Mouse (Mus musculus): Measurements from ENCODE around the gene Zfp473. TPM values are rescaled to one million over a fixed set of nuclear protein-coding genes. Genes with fewer than 3 reads are reported as not detected.

The Zfp473 gene
- polyA plus RNA-seq, 1 experiment from 2014 or later, result 0.54 TPM

DNA sequence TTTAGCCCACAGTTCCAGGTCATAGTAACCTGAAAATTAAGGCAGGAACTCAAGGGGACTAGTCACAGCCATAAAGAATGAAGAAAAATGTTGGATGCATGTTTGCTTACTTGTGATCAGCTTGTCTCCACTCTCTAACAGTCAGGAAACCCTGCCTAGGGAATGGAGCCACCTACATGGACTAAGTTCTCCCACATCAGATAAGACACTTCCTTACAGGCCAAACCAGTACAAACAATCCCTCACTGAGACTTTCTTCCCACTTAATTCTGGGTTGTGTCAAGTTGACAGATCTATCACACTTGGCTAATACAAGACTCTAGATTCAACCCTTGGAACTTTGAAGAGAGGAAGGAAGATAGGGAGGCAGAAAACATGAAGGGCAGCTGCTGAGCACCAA is 9.5 kb upstream of the Zfp473 start:
- Histone ChIP-seq H3K4me1 (ENCODE audit: control insufficient read depth, insufficient read depth, low read length) (no peaks in the 10 kb centered on the region), H3K9ac (ENCODE audit: low read length) (no peak overlapping the region), H3K27ac (ENCODE audit: low read length) (no peak overlapping the region), H3K27me3 (ENCODE audit: control insufficient read depth, insufficient read depth, low read length) (no peaks in the 10 kb centered on the region), H3K9me3 (replicated peaks; ENCODE audit: control insufficient read depth, low read length) (no peaks in the 10 kb centered on the region), H3K36me3 (ENCODE audit: control insufficient read depth, insufficient read depth) (peaks cover 52% of the 10 kb centered on the region), H3K4me2 (ENCODE audit: low read depth, low read length) (no peak overlapping the region), H3K4me3 (ENCODE audit: low read length) (no peak overlapping the region)
- ATAC-seq (replicated peaks; ENCODE audit: extremely low read depth, insufficient read depth, low FRiP score), result no peak

DNA sequence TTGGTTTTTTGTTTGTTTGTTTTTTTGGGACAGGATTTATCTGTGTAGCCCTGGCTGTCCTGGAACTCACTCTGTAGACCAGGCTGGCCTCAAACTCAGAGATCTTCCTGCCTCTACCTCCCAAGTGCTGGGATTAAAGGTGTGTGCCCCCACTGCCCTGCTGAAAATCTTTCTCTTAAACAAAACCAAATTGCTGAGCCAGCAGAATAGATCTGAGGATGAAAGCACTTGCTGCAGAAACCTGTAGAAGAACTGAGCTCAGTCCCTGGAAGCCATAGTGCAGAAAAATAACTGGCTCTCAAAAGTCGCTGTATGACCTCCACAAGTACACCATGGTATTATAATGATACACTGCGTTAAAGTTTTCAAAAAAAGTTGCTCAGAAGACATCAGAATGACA is 6.3 kb upstream of the Zfp473 start:
- ATAC-seq (replicated peaks; ENCODE audit: extremely low read depth, insufficient read depth, low FRiP score), result no peak
- peaks cover 61% of the 10 kb centered on the region for H3K36me3 ChIP-seq (ENCODE audit: control insufficient read depth, insufficient read depth)
- no peak overlapping the region for H3K4me2 ChIP-seq (ENCODE audit: low read depth, low read length)
- H3K9me3 ChIP-seq (replicated peaks; ENCODE audit: control insufficient read depth, low read length), result no peaks in the 10 kb centered on the region
- H3K4me1 ChIP-seq (ENCODE audit: control insufficient read depth, insufficient read depth, low read length), result no peaks in the 10 kb centered on the region
- no peak overlapping the region for H3K4me3 ChIP-seq (ENCODE audit: low read length)
- no peaks in the 10 kb centered on the region for H3K27me3 ChIP-seq (ENCODE audit: control insufficient read depth, insufficient read depth, low read length)
- no peak overlapping the region for H3K27ac ChIP-seq (ENCODE audit: low read length)
- WGBS, result 84% methylated on average over 2 of the region's 2 CpGs
- H3K9ac ChIP-seq (ENCODE audit: low read length), result no peak overlapping the region

DNA sequence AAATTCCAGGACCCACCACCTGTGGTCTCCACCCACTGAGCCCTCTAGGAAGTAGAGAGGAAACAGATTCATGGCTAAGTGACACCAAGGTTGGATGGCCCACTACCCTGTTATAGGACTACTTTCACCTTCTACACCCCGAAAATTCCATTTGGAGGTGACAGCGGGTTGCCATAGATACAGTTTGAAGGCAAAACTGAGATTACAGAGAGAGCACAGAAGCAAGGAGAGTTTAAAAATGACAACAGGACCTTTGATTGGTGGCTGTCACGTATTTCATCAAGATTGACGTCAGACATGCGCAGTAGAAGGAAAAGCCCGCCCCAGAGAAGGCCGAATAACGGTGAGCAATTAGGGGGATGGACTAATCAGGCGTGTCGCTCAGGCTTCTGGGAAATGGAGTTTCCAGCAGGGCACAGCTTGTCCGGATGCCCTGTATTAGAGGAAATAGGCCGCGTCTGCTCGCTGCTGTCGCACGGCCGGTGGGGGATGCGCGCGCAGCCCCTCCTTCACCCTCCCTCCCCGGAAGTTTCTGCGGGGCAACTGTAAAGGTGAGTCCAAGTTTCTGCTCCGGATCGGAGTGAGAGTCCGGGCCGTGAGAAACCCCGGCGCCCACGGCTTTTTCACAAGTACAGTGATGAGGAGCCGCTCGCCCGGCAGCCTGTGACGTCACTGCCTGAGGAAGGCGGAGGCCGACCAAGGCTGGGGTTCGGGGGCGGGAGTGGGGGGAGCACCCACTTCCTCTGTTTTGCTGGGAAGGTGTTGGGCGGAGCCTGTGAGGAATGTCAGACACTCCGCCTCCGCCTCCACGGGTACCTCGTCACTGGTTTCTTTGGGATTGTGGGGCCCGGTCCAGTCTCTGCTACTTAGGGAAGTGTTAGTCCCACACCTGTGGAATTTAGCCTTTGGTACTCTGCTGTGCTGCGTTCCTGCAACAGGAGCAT is 2.5 kb downstream of the Zfp473 start, which contains the start of gene Vrk3:
Gene Vrk3, plus strand, starts transcription at position 313 of the 944 bp plus-strand sequence.
- peak within 1 kb of the TSS; percentile 89 for H3K27ac ChIP-seq (ENCODE audit: low read length)

DNA sequence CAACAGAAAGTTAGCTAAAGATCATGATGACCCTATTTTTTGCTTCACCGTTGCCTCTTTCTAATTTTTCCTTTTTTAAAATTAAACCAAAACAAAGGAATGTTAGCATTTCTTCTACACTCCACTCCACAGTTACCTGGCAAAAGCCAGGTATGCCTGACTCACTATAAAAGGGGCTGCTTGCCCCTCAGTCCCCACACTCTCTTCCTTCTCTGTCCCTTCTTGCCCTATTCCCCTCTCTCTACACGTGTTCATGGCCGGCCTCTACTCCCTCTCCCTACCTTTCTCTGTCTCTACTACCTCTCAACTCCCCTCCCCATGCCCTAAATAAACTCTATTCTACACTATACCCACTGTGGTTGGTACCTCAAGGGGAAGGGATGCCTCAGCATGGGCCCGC is 3.7 kb downstream of the Zfp473 start:
- H3K4me2 ChIP-seq (ENCODE audit: low read depth, low read length), result peak overlapping the region; percentile 76; the same call in 1 of the 2 replicates
- no peak for ATAC-seq (replicated peaks; ENCODE audit: extremely low read depth, insufficient read depth, low FRiP score)
- H3K36me3 ChIP-seq (ENCODE audit: control insufficient read depth, insufficient read depth), result peaks cover 2% of the 10 kb centered on the region; the same call in 1 of the 2 replicates
- no peak overlapping the region for H3K27ac ChIP-seq (ENCODE audit: low read length)
- no peaks in the 10 kb centered on the region for H3K27me3 ChIP-seq (ENCODE audit: control insufficient read depth, insufficient read depth, low read length)
- H3K4me3 ChIP-seq (ENCODE audit: low read length), result no peak overlapping the region
- peaks cover 14% of the 10 kb centered on the region for H3K4me1 ChIP-seq (ENCODE audit: control insufficient read depth, insufficient read depth, low read length)
- H3K9ac ChIP-seq (ENCODE audit: low read length), result no peak overlapping the region
- no peaks in the 10 kb centered on the region for H3K9me3 ChIP-seq (replicated peaks; ENCODE audit: control insufficient read depth, low read length)
- WGBS, result 66% methylated on average over 4 of the region's 4 CpGs

More for the DNA sequence above, 2.5 kb downstream of the Zfp473 start, which contains the start of gene Vrk3:
- Histone ChIP-seq H3K4me2 (ENCODE audit: low read depth, low read length) (peak within 1 kb of the TSS; percentile 81), H3K27me3 (ENCODE audit: control insufficient read depth, insufficient read depth, low read length) (no peaks in the 10 kb centered on the region), H3K9me3 (replicated peaks; ENCODE audit: control insufficient read depth, low read length) (no peaks in the 10 kb centered on the region), H3K4me3 (ENCODE audit: low read length) (peak within 1 kb of the TSS; percentile 64), H3K36me3 (ENCODE audit: control insufficient read depth, insufficient read depth) (peaks cover 9% of the 10 kb centered on the region; the same call in 1 of the 2 replicates), H3K4me1 (ENCODE audit: control insufficient read depth, insufficient read depth, low read length) (peaks cover 14% of the 10 kb centered on the region), H3K9ac (ENCODE audit: low read length) (peak within 1 kb of the TSS; percentile 73)
- WGBS, result under 1% methylated on average over 44 of the region's 44 CpGs
- ATAC-seq (replicated peaks; ENCODE audit: extremely low read depth, insufficient read depth, low FRiP score), result peak; percentile 98

DNA sequence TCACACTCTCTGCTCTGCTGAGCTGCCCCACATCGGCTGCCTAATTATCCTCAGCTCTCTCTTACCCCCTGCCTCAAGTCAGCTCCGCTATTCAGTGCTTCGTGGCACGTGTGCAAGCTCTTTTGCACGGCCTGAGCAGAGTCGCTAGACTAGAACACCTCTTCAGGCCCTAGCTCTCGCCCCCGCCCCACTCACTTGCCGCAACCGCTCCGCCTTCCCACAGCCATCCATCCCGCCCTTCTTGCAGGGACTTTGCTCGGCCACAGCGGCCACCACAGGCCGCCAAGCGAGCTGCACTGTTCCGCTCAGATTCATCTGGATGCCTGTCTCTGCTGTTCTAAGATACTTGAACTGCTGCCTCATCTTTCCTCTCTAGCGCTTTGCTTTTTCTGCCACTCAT is 5.8 kb downstream of the Zfp473 start:
- H3K9me3 ChIP-seq (replicated peaks; ENCODE audit: control insufficient read depth, low read length), result no peaks in the 10 kb centered on the region
- under 1% methylated on average over 18 of the region's 18 CpGs for WGBS
- H3K4me3 ChIP-seq (ENCODE audit: low read length), result peak overlapping the region; percentile 52
- peak overlapping the region; percentile 90 for H3K4me2 ChIP-seq (ENCODE audit: low read depth, low read length)
- peak; percentile 42 for ATAC-seq (replicated peaks; ENCODE audit: extremely low read depth, insufficient read depth, low FRiP score)
- H3K9ac ChIP-seq (ENCODE audit: low read length), result peak overlapping the region; percentile 74
- no peaks in the 10 kb centered on the region for H3K36me3 ChIP-seq (ENCODE audit: control insufficient read depth, insufficient read depth)
- peaks cover 14% of the 10 kb centered on the region for H3K4me1 ChIP-seq (ENCODE audit: control insufficient read depth, insufficient read depth, low read length)
- H3K27ac ChIP-seq (ENCODE audit: low read length), result no peak overlapping the region
- H3K27me3 ChIP-seq (ENCODE audit: control insufficient read depth, insufficient read depth, low read length), result no peaks in the 10 kb centered on the region

DNA sequence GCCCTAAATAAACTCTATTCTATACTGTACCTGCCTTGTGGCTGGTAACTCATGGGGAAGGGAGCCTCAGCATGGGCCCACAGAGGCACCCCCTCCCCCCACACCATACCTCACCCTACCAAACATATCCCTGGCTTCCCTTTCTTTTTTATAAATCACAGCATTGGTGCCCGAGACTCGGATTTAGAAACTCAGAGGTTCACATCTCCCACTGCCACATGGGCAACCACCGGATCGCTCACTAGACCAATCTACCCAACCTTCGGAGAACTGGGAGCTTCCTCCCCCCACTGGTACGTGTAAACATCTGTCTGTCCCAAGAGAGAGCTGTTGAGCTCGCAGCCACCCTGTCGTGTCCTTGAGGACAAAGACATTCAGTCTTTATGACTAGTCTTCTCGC is 6.6 kb downstream of the Zfp473 start:
- no peak overlapping the region for H3K4me2 ChIP-seq (ENCODE audit: low read depth, low read length)
- 55% methylated on average over 9 of the region's 9 CpGs for WGBS

DNA sequence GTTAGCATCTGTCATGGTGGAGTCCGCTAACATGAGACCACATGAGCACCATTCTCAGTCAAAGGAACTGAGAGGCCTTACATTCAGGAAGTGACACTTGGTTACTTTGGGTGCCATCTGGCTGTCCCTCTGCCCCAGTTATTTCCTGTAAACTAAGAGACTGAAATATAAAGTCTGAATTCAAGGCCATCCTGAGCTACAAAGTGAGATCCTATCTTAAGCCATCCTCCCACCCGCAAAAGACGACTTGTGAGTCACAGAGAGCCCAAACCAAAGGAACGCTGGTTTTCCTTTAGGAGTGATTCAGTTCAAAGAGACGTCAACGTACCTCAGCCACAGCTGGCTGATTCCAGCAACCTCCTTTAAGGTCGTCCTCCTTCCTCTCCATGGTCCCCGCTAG is 9.5 kb downstream of the Zfp473 start:
- WGBS, result 74% methylated on average over 8 of the region's 8 CpGs
- no peaks in the 10 kb centered on the region for H3K9me3 ChIP-seq (replicated peaks; ENCODE audit: control insufficient read depth, low read length)
- no peak for ATAC-seq (replicated peaks; ENCODE audit: extremely low read depth, insufficient read depth, low FRiP score)
- 0 out of 2 replicates have a peak, but pooled peaks cover 2% of the 10 kb centered on the region for H3K4me1 ChIP-seq (ENCODE audit: control insufficient read depth, insufficient read depth, low read length)
- H3K4me2 ChIP-seq (ENCODE audit: low read depth, low read length), result no peak overlapping the region
- no peaks in the 10 kb centered on the region for H3K27me3 ChIP-seq (ENCODE audit: control insufficient read depth, insufficient read depth, low read length)
- H3K36me3 ChIP-seq (ENCODE audit: control insufficient read depth, insufficient read depth), result no peaks in the 10 kb centered on the region
- H3K4me3 ChIP-seq (ENCODE audit: low read length), result no peak overlapping the region
- no peak overlapping the region for H3K9ac ChIP-seq (ENCODE audit: low read length)
- no peak overlapping the region for H3K27ac ChIP-seq (ENCODE audit: low read length)

More for the DNA sequence above, 6.6 kb downstream of the Zfp473 start:
- Histone ChIP-seq H3K9me3 (replicated peaks; ENCODE audit: control insufficient read depth, low read length) (no peaks in the 10 kb centered on the region), H3K36me3 (ENCODE audit: control insufficient read depth, insufficient read depth) (no peaks in the 10 kb centered on the region), H3K27ac (ENCODE audit: low read length) (no peak overlapping the region), H3K4me3 (ENCODE audit: low read length) (no peak overlapping the region), H3K9ac (ENCODE audit: low read length) (no peak overlapping the region), H3K4me1 (ENCODE audit: control insufficient read depth, insufficient read depth, low read length) (peaks cover 13% of the 10 kb centered on the region), H3K27me3 (ENCODE audit: control insufficient read depth, insufficient read depth, low read length) (no peaks in the 10 kb centered on the region)
- no peak for ATAC-seq (replicated peaks; ENCODE audit: extremely low read depth, insufficient read depth, low FRiP score)

DNA sequence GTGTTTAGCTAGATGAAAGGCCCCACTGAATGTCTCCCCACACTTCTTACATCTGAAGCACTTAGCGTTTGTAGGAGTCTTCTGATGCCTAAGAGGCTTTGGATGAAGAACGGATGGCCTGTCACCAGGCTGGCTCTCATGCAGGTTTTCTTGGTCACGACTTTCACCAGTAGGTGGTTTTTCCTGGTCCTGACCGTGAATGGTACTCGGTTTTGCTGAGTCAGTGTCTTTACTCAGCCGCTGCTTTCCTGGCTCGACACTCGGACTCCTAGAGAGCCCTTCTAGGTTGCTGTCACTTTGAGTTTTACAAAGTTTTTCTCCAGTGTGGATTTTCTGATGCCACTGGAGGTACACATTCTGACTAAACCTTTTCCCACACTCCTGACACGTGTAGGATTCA is 17.1 kb downstream of the Zfp473 start:
- Histone ChIP-seq H3K4me3 (ENCODE audit: low read length) (no peak overlapping the region), H3K27ac (ENCODE audit: low read length) (no peak overlapping the region), H3K36me3 (ENCODE audit: control insufficient read depth, insufficient read depth) (no peaks in the 10 kb centered on the region), H3K27me3 (ENCODE audit: control insufficient read depth, insufficient read depth, low read length) (no peaks in the 10 kb centered on the region), H3K4me1 (ENCODE audit: control insufficient read depth, insufficient read depth, low read length) (no peaks in the 10 kb centered on the region), H3K4me2 (ENCODE audit: low read depth, low read length) (no peak overlapping the region), H3K9ac (ENCODE audit: low read length) (no peak overlapping the region), H3K9me3 (replicated peaks; ENCODE audit: control insufficient read depth, low read length) (no peaks in the 10 kb centered on the region)
- WGBS, result 78% methylated on average over 9 of the region's 9 CpGs
- no peak for ATAC-seq (replicated peaks; ENCODE audit: extremely low read depth, insufficient read depth, low FRiP score)
